Comparison of ENCODE assay signal across 8 mouse cellular contexts in genomic region chr4:150138084-150138543, GRCm38 (mm10). TPM values are rescaled to one million over a fixed set of nuclear protein-coding genes. Genes with fewer than 3 reads are reported as not detected.
DNase-seq lines count a peak whose midpoint lies in the region; ATAC-seq lines count a peak whose summit lies in the region.

No protein-coding gene starts in this region.

- no peaks in the 10 kb centered on the region for H3K9me3 ChIP-seq in heart, embryonic 10.5 days
- H3K9me3 ChIP-seq in kidney, embryonic 14.5 days (ENCODE audit: control insufficient read depth, low read length) = no peaks in the 10 kb centered on the region
- no peaks in the 10 kb centered on the region for H3K9me3 ChIP-seq in midbrain, embryonic 16.5 days (replicated peaks; ENCODE audit: control insufficient read depth, low read length, poor library complexity, severe bottlenecking)
- H3K9me3 ChIP-seq in stomach, embryonic 16.5 days (replicated peaks; ENCODE audit: control insufficient read depth, low read length) = no peaks in the 10 kb centered on the region

- H3K4me3 ChIP-seq in heart, embryonic 10.5 days = peak overlapping the region; percentile 42
- H3K4me3 ChIP-seq in kidney, embryonic 14.5 days (ENCODE audit: low read length) = 0 out of 2 replicates have a peak overlapping the region, but pooled peaks have one; percentile 9
- peak overlapping the region; percentile 17 for H3K4me3 ChIP-seq in midbrain, embryonic 16.5 days (ENCODE audit: low read depth, low read length)
- peak overlapping the region; percentile 25 for H3K4me3 ChIP-seq in stomach, embryonic 16.5 days (replicated peaks; ENCODE audit: low read length)

- ATAC-seq in kidney, embryonic 14.5 days (ENCODE audit: low FRiP score, low TSS enrichment) = peak; percentile 59
- peak; percentile 81 for ATAC-seq in midbrain, embryonic 16.5 days
- peak; percentile 86; the same call in 1 of the 2 replicates for ATAC-seq in stomach, embryonic 16.5 days (ENCODE audit: insufficient read depth, low FRiP score)

- peak overlapping the region; percentile 4; the same call in 1 of the 2 replicates for H3K27ac ChIP-seq in heart, embryonic 10.5 days
- H3K27ac ChIP-seq in kidney, embryonic 14.5 days (ENCODE audit: low read depth, low read length) = no peak overlapping the region
- peak overlapping the region; percentile 6; the same call in 1 of the 2 replicates for H3K27ac ChIP-seq in midbrain, embryonic 16.5 days (ENCODE audit: low read length)
- H3K27ac ChIP-seq in stomach, embryonic 16.5 days (ENCODE audit: low read length) = no peak overlapping the region

- peaks cover 21% of the 10 kb centered on the region for H3K27me3 ChIP-seq in heart, embryonic 10.5 days (ENCODE audit: insufficient read depth, poor library complexity, severe bottlenecking)
- H3K27me3 ChIP-seq in kidney, embryonic 14.5 days (ENCODE audit: control insufficient read depth, insufficient read depth, low read length) = no peaks in the 10 kb centered on the region
- no peaks in the 10 kb centered on the region for H3K27me3 ChIP-seq in midbrain, embryonic 16.5 days (ENCODE audit: control insufficient read depth, insufficient read depth, low read depth, low read length)
- no peaks in the 10 kb centered on the region for H3K27me3 ChIP-seq in stomach, embryonic 16.5 days (ENCODE audit: control insufficient read depth, insufficient read depth, low read length)

- WGBS in heart, embryonic 10.5 days = 18% methylated on average over 9 of the region's 9 CpGs
- WGBS in kidney, embryonic 14.5 days = 26% methylated on average over 9 of the region's 9 CpGs
- 30% methylated on average over 9 of the region's 9 CpGs for WGBS in midbrain, embryonic 16.5 days
- 24% methylated on average over 9 of the region's 9 CpGs for WGBS in stomach, embryonic 16.5 days

- no peak overlapping the region for H3K9ac ChIP-seq in kidney, embryonic 14.5 days (ENCODE audit: low read depth, low read length)
- peak overlapping the region; percentile 42 for H3K9ac ChIP-seq in midbrain, embryonic 16.5 days (ENCODE audit: low read depth, low read length)
- peak overlapping the region; percentile 34; the same call in 1 of the 2 replicates for H3K9ac ChIP-seq in stomach, embryonic 16.5 days (ENCODE audit: low read length)

- H3K4me1 ChIP-seq in heart, embryonic 10.5 days = peaks cover 36% of the 10 kb centered on the region
- peaks cover 6% of the 10 kb centered on the region for H3K4me1 ChIP-seq in kidney, embryonic 14.5 days (ENCODE audit: control insufficient read depth, insufficient read depth, low read length)
- H3K4me1 ChIP-seq in midbrain, embryonic 16.5 days (ENCODE audit: control insufficient read depth, insufficient read depth, low read length) = no peaks in the 10 kb centered on the region; the same call in 1 of the 2 replicates
- peaks cover 4% of the 10 kb centered on the region; the same call in 1 of the 2 replicates for H3K4me1 ChIP-seq in stomach, embryonic 16.5 days (ENCODE audit: control insufficient read depth, insufficient read depth, low read length)

- peak; percentile 95 for DNase-seq in A20 (ENCODE audit: low read depth, low spot score)
- DNase-seq in adrenal gland, adult (ENCODE audit: inconsistent age in 2 of 2, low spot score in 1 of 2) = peak; percentile 91 to 96
- peak; percentile 89 for DNase-seq in embryo, embryonic 11 days
- DNase-seq in heart, embryonic 10.5 days (ENCODE audit: low spot score) = peak; percentile 91
- DNase-seq in liver = peak; percentile 79

- H3K36me3 ChIP-seq in heart, embryonic 10.5 days = no peaks in the 10 kb centered on the region
- H3K36me3 ChIP-seq in kidney, embryonic 14.5 days (ENCODE audit: control insufficient read depth, insufficient read depth, low read length) = no peaks in the 10 kb centered on the region
- no peaks in the 10 kb centered on the region for H3K36me3 ChIP-seq in midbrain, embryonic 16.5 days (ENCODE audit: control insufficient read depth, insufficient read depth, low read length)
- no peaks in the 10 kb centered on the region for H3K36me3 ChIP-seq in stomach, embryonic 16.5 days (ENCODE audit: control insufficient read depth, insufficient read depth, low read length)

- peak overlapping the region; percentile 29 for H3K4me2 ChIP-seq in kidney, embryonic 14.5 days (replicated peaks; ENCODE audit: low read depth, low read length)
- peak overlapping the region; percentile 49 for H3K4me2 ChIP-seq in midbrain, embryonic 16.5 days (ENCODE audit: low read length)
- H3K4me2 ChIP-seq in stomach, embryonic 16.5 days (ENCODE audit: low read depth, low read length) = peak overlapping the region; percentile 42

RNA-seq across cellular contexts. Expression of gene Slc2a7, which starts 10.7 kb away (rescaled TPM):
- polyA plus RNA-seq in heart, embryonic 10.5 days (2016; fragmentation: Nextera tagmentation; extraction: Ambion mirVana) = not detected in 2 replicates
- polyA plus RNA-seq in kidney, embryonic 14.5 days (2014; fragmentation: Nextera tagmentation; extraction: Ambion mirVana) = not detected in 2 replicates
- polyA plus RNA-seq in midbrain, embryonic 16.5 days (2015; fragmentation: Nextera tagmentation; extraction: Ambion mirVana) = not detected in 2 replicates
- 0.14 TPM in 1 of 2 replicates, not detected in the other for polyA plus RNA-seq in stomach, embryonic 16.5 days (2015; fragmentation: Nextera tagmentation; extraction: Ambion mirVana)

RNA-seq across cellular contexts. Expression of gene Slc2a5, which starts 19.0 kb away (rescaled TPM):
- polyA plus RNA-seq in heart, embryonic 10.5 days (2016; fragmentation: Nextera tagmentation; extraction: Ambion mirVana) = 1.2 and 1.3 TPM in 2 replicates
- 0.91 and 2.2 TPM in 2 replicates for polyA plus RNA-seq in kidney, embryonic 14.5 days (2014; fragmentation: Nextera tagmentation; extraction: Ambion mirVana)
- polyA plus RNA-seq in midbrain, embryonic 16.5 days (2015; fragmentation: Nextera tagmentation; extraction: Ambion mirVana) = 2.1 and 2.9 TPM in 2 replicates
- polyA plus RNA-seq in stomach, embryonic 16.5 days (2015; fragmentation: Nextera tagmentation; extraction: Ambion mirVana) = 1.00 and 1.8 TPM in 2 replicates

RNA-seq across cellular contexts. Expression of gene Gpr157, which starts 50.9 kb away (rescaled TPM):
- 0.85 and 2.0 TPM in 2 replicates for polyA plus RNA-seq in heart, embryonic 10.5 days (2016; fragmentation: Nextera tagmentation; extraction: Ambion mirVana)
- 0.20 and 0.24 TPM in 2 replicates for polyA plus RNA-seq in kidney, embryonic 14.5 days (2014; fragmentation: Nextera tagmentation; extraction: Ambion mirVana)
- 0.26 and 0.34 TPM in 2 replicates for polyA plus RNA-seq in midbrain, embryonic 16.5 days (2015; fragmentation: Nextera tagmentation; extraction: Ambion mirVana)
- polyA plus RNA-seq in stomach, embryonic 16.5 days (2015; fragmentation: Nextera tagmentation; extraction: Ambion mirVana) = 1.5 TPM in 2 replicates

Comparison
In these comparisons a context has a peak if more than half of its experiments do, and no peak if none do; other contexts are left out.
1. H3K27ac ChIP-seq: peak in heart, embryonic 10.5 days (single experiment) and midbrain, embryonic 16.5 days (single experiment); none in kidney, embryonic 14.5 days (single experiment) and stomach, embryonic 16.5 days (single experiment).
2. Peak in every context shown above with its lines, with median percentiles within 50 percentile points of each other: DNase-seq, H3K4me3 ChIP-seq, ATAC-seq and H3K4me2 ChIP-seq.